Mouse (Mus musculus) spleen, postnatal 14 days (tissue): ENCODE measurements around the gene Fam213b.

ENCODE experiments used
- DNase-seq, 2 experiments: peaks; one replicate each; pipeline ENCODE4 v3.0.0; 2021 to 2022; ENCODE audit warnings: low spot score in 2 of 2

Fam213b gene

GRCm38 (mm10) chr4:154922931-154923330 is 24.0 kb upstream of the Fam213b start:
- no peak for DNase-seq

- DNase-seq, result no peak
Measured at GRCm38 (mm10) chr4:154922291-154922690, 23.4 kb upstream of the Fam213b start.

- DNase-seq, result no peak
Measured at GRCm38 (mm10) chr4:154916662-154917061, 17.7 kb upstream of the Fam213b start.

GRCm38 (mm10) chr4:154915286-154915685 is 16.4 kb upstream of the Fam213b start:
- no peak for DNase-seq

- no peak for DNase-seq
Measured at GRCm38 (mm10) chr4:154914707-154915106, 15.8 kb upstream of the Fam213b start.

- no peak for DNase-seq
Measured at GRCm38 (mm10) chr4:154914252-154914651, 15.3 kb upstream of the Fam213b start.

- no peak for DNase-seq
Measured at GRCm38 (mm10) chr4:154913845-154914244, 14.9 kb upstream of the Fam213b start.

- DNase-seq, result peak in 1 of 2 experiments; percentile 31
Measured at GRCm38 (mm10) chr4:154911644-154912043, 12.7 kb upstream of the Fam213b start.

- DNase-seq, result no peak
Measured at GRCm38 (mm10) chr4:154910606-154911522, 11.9 kb upstream of the Fam213b start.

- no peak for DNase-seq
Measured at GRCm38 (mm10) chr4:154908490-154908889, 9.6 kb upstream of the Fam213b start.

- peak; percentile 64 to 74 for DNase-seq
Measured at GRCm38 (mm10) chr4:154907833-154908232, 8.9 kb upstream of the Fam213b start.

GRCm38 (mm10) chr4:154904185-154905071 is 5.5 kb upstream of the Fam213b start:
- peak; percentile 74 to 75 for DNase-seq

GRCm38 (mm10) chr4:154902371-154902770 is 3.4 kb upstream of the Fam213b start:
- DNase-seq, result no peak

GRCm38 (mm10) chr4:154897676-154898465 is 1.1 kb downstream of the Fam213b start:
- no peak for DNase-seq

GRCm38 (mm10) chr4:154895549-154895948 is 3.4 kb downstream of the Fam213b start:
- no peak for DNase-seq

GRCm38 (mm10) chr4:154890887-154891286 is 8.0 kb downstream of the Fam213b start:
- DNase-seq, result no peak

- DNase-seq, result no peak
Measured at GRCm38 (mm10) chr4:154887593-154888250, 11.2 kb downstream of the Fam213b start.

GRCm38 (mm10) chr4:154886876-154887592 is 11.9 kb downstream of the Fam213b start:
- no peak for DNase-seq

- no peak for DNase-seq
Measured at GRCm38 (mm10) chr4:154885416-154885815, 13.5 kb downstream of the Fam213b start.

- DNase-seq, result peak; percentile 38 to 43
Measured at GRCm38 (mm10) chr4:154882014-154882659, 16.8 kb downstream of the Fam213b start.
